Mouse (Mus musculus): ENCODE results near the gene Ss18l1.
A peak's percentile ranks its signal among the peaks of the same experiment; 100 is the strongest.

The Ss18l1 gene

GRCm38 (mm10) chr2:180085926-180086636 is 43.8 kb downstream of the Ss18l1 start:
- no peak for DNase-seq (ENCODE audit: low spot score)

- no peak for DNase-seq (ENCODE audit: low spot score)
Observed at GRCm38 (mm10) chr2:180086637-180087027, 44.3 kb downstream of the Ss18l1 start.

GRCm38 (mm10) chr2:180087472-180087871 is 45.2 kb downstream of the Ss18l1 start:
- no peak for DNase-seq (ENCODE audit: low spot score)

- no peak for DNase-seq (ENCODE audit: low spot score)
Observed at GRCm38 (mm10) chr2:180090285-180090684, 48.0 kb downstream of the Ss18l1 start.

DNA sequence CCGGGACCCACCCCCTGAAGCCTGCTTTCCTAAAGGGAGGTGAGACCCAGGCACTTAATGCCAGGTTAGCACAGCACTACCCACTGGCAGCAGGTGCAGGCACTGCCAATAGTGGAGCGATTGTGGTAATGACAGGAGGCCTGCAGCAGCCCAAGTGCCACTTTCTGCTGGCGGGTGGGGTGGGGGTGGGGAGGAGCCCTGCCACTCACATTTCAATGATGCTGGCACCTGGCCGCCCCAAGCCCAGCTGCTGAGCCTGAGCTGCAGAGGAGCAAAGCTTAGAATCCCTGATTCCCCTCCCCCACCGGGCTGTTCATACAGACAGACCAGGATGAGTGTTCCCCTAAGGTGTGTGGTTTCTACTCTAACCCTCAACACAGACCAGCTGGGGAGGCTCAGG is 53.4 kb downstream of the Ss18l1 start:
- DNase-seq (ENCODE audit: low spot score) = no peak

GRCm38 (mm10) chr2:180097585-180097984 is 55.3 kb downstream of the Ss18l1 start:
- DNase-seq (ENCODE audit: low spot score) = no peak

GRCm38 (mm10) chr2:180098167-180098566 is 55.9 kb downstream of the Ss18l1 start:
- DNase-seq (ENCODE audit: low spot score) = no peak

GRCm38 (mm10) chr2:180099529-180099928 is 57.2 kb downstream of the Ss18l1 start:
- DNase-seq (ENCODE audit: low spot score) = no peak

DNA sequence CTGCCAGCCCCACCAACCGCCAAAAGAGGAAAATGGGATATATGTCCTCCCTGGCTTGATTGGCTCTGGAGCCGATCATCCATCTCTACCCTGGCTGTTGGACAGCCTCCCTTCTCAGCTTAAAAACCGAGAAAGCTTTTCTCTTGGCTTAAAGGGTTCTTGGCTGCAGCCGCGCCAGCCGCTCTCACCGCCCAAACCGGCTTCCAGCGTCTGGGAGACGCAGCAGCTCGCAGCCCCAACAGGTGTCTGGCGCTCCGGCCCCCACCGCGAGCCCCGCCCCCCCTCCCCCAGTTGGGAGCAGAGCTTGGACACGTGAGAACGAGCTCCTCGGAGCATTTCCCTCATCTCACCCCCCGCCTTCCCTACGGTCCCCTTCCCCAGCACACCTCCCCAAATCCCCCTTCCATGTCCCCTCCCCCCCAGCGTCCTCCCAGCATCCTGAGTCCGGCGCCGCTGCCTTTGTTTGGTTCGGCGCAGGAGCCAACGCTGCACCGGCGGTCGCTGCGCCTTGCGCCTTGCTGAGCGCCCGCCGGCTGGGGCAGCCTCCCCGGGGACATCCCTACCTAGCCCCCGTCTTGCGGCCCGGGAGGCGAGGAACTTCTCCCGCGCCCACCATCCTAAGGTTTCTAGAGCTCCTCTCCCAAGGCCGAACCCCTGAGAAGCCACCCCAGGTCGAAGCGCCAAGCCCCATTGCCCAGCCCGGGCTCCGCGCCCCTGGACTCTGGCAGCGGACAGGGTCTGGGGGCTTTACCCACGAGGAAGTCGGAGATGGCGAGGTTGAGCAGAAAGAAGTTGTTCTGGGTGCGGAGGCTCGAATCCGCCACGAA is 61.1 kb downstream of the Ss18l1 start:
- no peak for DNase-seq (ENCODE audit: low spot score)

- DNase-seq (ENCODE audit: low spot score) = peak; percentile 78
Observed at GRCm38 (mm10) chr2:180103978-180104658, 61.8 kb downstream of the Ss18l1 start, which contains the start of gene Hrh3. Hrh3 (minus strand) TSS chr2:180104488.

DNA sequence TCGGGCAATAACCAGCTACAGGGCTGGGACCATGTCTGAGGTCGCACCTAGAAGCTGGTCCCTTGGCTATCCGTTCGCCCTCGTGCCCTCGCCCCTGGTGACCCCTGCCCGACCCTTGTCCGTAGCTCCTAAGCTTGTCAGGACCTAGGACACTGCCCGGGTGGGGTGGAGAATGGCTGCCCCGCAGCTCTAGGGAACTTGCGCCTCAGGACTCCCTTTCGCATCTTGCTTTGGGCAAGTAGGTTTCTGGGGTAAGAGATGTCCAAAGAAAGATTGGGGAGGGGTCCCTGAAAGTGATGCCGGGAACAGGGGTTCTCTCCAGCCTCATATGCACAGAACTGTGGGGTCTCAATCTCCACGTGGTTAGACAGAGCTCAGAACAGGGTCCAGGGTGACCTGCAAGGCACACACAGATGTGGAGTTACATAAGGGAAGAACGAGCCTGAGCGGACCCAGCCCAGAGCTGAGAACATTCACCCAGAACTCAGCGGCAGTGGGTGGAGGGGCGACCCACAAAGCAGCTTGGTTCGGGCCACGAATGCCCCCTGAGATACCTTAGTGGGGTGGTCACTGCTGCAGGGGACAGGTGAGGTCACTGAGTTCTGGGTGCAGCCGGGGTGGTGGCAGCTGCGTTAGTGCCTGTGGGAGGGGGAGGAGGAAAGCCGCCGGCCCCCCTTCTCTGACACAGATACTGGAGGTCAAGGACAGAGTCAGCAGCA is 62.5 kb downstream of the Ss18l1 start:
- no peak for DNase-seq (ENCODE audit: low spot score)

DNA sequence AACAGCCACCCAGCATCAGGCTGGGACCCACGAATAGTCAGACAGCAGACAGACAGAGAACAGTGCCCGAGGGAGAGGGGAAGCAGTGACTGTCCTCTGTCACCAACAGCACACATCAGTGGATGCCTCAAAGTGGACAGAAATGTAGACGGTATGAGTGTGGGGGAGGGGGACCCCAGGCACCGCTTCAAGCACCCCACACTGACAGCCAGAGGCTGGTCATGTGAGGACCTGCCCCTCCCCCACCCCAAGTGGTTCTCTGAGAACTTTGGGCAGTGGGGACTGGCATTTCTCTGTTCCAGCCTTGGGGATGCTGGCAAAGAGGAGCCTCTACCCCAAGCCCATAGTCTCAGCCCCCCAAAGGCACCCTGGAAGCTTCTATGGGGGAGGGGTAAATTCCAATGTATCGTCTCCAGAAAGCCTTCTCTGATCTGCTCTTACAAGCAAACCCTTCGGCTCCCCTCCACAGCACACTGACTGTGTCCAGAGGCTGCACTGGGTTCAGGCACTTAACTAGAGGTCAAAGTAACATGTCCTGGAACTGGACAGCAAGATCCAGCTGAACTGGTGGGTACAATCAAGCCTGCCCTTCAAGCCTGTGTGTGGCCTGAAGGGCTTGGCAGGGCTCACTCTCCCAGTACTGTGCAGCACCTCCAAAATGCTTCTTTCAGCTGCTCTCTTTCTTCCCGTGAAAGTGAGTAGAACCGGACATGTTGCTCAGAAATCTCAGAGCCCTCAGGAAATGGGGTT is 63.3 kb downstream of the Ss18l1 start:
- no peak for DNase-seq (ENCODE audit: low spot score)

GRCm38 (mm10) chr2:180107081-180107480 is 64.8 kb downstream of the Ss18l1 start:
- DNase-seq (ENCODE audit: low spot score) = no peak

GRCm38 (mm10) chr2:180108285-180108684 is 66.0 kb downstream of the Ss18l1 start:
- no peak for DNase-seq (ENCODE audit: low spot score)

DNA sequence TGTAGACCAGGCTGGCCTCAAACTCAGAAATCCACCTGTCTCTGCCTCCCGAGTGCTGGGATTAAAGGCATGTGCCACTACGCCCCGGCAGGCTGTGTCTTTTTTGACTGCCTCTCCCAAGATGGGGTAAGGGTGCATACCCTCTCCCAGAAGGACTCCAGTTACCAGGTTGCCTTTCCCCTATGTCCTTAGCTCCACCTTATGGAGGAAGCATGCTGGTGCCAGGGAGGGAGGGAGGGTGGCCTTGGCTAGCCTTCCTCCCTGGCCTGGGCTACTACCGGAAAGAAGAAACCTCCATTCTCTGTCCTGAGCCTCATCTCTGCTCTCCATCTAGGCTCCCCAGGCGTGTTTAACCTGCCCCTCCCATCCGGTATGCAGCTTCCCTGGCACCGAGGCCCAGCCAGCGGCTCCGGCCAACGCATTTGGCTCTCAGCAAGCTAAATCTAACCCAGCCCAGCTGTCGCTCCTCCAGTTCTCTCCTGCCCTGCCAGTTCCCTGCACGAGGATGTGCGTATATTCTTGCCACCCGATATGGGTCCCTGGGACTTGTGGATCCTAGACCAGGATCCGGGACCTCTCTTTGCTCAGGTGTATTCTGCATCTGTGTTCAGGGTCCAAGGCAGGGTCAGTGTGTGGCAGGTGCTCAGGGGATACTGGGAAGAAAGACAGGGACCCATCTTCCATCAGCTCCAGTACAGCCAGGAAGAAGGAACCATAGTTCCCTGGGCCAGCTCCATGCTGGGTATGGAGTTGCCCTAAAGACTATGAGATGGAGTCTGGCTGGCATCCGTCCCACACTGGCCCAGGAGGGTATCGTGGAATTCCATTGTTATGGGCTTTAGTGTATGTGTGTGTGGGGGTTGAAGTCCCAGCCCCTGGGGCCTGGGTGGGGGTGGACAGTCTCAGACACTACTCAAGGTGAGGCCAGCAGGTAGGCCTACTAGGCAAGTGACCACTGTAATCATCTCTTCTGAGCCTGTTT is 71.9 kb downstream of the Ss18l1 start:
- peak; percentile 82 for DNase-seq (ENCODE audit: low spot score)

DNA sequence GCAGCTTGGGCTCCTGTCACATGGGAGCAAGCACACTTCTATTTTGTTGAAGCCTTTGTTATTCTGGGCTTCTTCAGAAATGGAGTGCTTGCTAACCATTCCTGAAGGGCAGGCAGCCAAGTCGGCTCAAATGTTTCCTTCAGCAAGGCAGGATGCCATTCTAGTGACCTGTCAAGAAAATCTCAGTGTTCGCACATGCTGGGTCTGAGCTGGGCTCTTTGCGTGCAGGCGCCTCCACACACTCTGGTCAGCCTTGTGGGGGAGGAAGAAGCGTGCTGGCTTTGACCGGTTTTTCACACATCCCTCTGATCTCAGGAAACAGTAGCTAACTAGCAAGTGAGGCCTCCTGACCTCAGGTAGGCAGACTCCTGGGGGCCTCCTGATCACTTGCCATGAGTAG is 73.0 kb downstream of the Ss18l1 start:
- DNase-seq (ENCODE audit: low spot score) = peak; percentile 81

DNA sequence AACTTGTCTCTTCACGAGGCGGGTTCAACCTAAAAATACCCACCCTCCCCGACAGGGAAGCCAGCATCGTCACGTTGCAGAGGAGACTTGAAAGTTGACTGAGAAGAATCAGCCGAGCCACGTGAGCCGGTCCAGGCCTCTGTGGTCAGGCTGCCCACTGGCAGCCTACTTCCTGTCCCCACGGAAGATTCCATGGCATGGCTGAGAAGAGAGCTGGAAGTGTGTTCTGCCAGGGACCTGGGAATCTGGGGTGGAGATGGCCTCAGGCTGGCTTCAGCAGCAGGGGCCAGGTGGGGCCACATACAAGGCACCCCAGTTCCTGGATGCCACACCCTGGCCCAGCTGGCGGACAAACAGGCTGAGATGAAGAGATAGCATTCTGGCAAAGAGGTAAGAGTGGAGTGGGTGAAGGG is 73.8 kb downstream of the Ss18l1 start:
- peak; percentile 82 for DNase-seq (ENCODE audit: low spot score)

DNA sequence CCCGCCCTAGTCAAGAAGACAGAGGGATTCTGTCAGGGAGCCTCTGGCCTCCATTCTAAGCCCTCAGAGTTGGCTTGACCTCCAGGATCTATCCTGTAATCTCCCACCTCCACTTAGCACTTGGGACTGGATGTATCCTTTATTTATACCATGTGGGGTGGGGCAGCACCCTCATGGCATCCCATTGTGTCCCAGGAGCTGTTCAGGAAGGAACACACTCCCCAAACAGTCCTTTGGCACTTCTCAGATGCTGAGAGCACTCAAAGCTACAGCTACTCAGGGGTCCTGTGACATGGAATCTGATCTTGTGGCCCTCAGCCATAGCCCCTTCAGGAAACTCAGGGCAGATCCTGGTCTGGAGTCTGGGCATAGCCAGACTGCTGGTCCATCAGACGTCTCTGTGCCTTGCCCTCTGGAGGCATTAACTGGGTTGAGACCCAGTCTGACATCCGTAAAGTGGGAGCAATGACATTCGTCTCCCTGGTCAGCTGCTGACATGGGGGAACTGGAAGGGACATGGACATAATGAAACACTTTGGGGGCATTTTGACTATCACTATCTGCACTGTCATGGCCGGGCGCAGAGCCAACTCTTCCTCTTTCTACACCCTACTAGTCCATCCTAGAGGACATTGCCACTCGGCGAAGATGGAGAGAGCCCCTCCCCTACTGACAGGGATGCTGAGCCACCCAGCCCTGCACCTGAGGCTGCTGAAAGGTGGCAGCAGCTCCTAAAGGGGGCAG is 74.6 kb downstream of the Ss18l1 start:
- no peak for DNase-seq (ENCODE audit: low spot score)

DNA sequence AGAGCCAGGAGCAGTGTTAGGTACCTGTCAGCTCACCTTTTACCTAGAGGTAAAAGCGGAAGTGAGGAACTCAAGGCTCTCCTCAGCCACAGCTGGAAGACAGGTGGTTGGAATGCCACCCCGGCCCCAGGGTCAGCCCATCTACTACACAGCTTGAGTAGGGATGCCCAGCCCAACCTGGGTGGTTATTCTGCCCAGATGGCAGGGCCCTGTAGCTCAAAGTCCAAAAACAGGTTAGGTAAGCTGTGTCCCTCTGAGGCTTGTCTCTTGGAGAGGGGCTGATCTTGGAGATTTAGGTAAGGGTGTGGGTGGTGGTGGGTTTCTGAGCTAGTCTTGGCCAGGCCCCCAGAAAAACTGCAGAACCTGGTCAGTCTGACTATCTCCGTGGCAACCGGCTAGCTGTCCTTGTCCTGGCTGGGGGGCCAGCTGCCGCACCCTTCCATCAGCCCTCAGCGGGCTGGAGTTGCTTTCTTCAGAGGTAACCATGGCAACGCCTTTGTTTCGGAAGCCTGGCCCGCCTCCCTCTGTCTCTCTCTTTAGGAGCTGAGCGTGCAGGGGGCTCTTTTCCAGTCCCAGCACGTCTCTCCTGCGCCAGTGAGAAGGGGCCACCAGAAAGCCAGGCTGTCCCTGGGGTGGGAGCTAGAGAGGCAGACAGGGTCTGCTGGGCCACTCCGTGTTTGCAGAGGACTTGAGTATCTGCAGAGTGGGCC is 75.3 kb downstream of the Ss18l1 start:
- peak; percentile 33 for DNase-seq (ENCODE audit: low spot score)
